Mouse (Mus musculus) brain, embryonic 14.5 days (tissue): ENCODE measurements around the gene Med24.

ENCODE experiments used
- CTCF ChIP-seq: fragments of 200-500 bp; IDR thresholded peaks from 2 replicates; pipeline ENCODE4 v1.5.1; 2012; ENCODE audit warnings: inconsistent platforms, mild to moderate bottlenecking, moderate library complexity, borderline replicate concordance; ENCODE audit not compliant: insufficient read depth, insufficient read length; ENCODE audit errors: extremely low read depth
- POLR2A ChIP-seq: fragments of 200-500 bp; IDR thresholded peaks from 2 replicates; pipeline ENCODE4 v1.6.1; 2012; ENCODE audit warnings: mild to moderate bottlenecking, inconsistent platforms, borderline replicate concordance; ENCODE audit not compliant: poor library complexity, insufficient read depth, insufficient read length, severe bottlenecking; ENCODE audit errors: extremely low read depth

DNA sequence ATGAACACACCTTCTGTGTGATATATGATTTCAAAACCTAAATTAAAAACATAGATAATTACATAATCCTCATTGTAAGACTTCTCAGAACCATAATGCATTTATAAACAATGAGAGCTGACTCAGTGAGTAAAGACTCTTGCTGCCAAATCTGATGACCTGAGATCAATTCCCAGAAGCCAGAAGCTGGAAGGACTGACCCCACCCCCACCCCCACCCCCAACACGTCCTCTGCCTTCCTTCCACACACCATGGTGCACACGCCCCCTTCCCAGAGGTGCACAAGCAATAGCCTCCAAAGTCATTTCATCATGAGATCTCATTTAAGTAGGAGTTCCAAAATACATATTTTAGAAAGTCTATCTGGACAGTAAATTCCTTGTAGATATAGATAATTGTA, 8.5 kb downstream of the Med24 start:
- no peak for TF ChIP-seq CTCF
- TF ChIP-seq POLR2A = no peak
